Mouse (Mus musculus) ES-Bruce4 (cell line): ENCODE results near the gene Lpar4. TPM values are rescaled to one million over a fixed set of nuclear protein-coding genes. Genes with fewer than 3 reads are reported as not detected.

ENCODE experiments used
- H3K27ac ChIP-seq: 2 replicates; pipeline ENCODE4 v1.5.1; 2012; ENCODE audit warnings: low read length, inconsistent platforms; ENCODE audit not compliant: insufficient read depth
- H3K27me3 ChIP-seq: 2 replicates; pipeline ENCODE4 v1.6.1; 2012; ENCODE audit warnings: mild to moderate bottlenecking, low read length, inconsistent platforms; ENCODE audit not compliant: control insufficient read depth, poor library complexity, insufficient read depth, severe bottlenecking
- H3K36me3 ChIP-seq: 2 replicates; pipeline ENCODE4 v1.6.1; 2012; ENCODE audit warnings: inconsistent platforms, mild to moderate bottlenecking, low read length, moderate library complexity; ENCODE audit not compliant: control insufficient read depth, poor library complexity, insufficient read depth, severe bottlenecking
- H3K4me1 ChIP-seq: one replicate; pipeline ENCODE4 v1.8.1; 2011; ENCODE audit warnings: low read length; ENCODE audit not compliant: control insufficient read depth, insufficient read depth
- H3K4me3 ChIP-seq: 2 replicates; pipeline ENCODE4 v1.5.1; 2011; ENCODE audit warnings: low read depth, mild to moderate bottlenecking, low read length
- H3K9ac ChIP-seq: 2 replicates; pipeline ENCODE4 v1.6.1; 2012; ENCODE audit warnings: low read depth, mild to moderate bottlenecking, inconsistent platforms; ENCODE audit not compliant: poor library complexity, severe bottlenecking
- H3K9me3 ChIP-seq: replicated peaks from 2 replicates; pipeline ENCODE4 v1.6.1; 2012; ENCODE audit warnings: mild to moderate bottlenecking, low read length, inconsistent platforms; ENCODE audit not compliant: control insufficient read depth, poor library complexity, insufficient read depth, severe bottlenecking
- CTCF ChIP-seq: IDR thresholded peaks from one replicate; pipeline ENCODE4 v1.8.1; 2011; ENCODE audit warnings: low read depth, low read length
- EP300 ChIP-seq: IDR thresholded peaks from 2 replicates; pipeline ENCODE4 v1.6.1; 2011; ENCODE audit warnings: low read depth, low read length; ENCODE audit not compliant: insufficient read depth
- POLR2A ChIP-seq: IDR thresholded peaks from one replicate; pipeline ENCODE4 v1.8.1; 2011; ENCODE audit warnings: low read length; ENCODE audit not compliant: insufficient read depth
- polyA plus RNA-seq: library from polyadenylated mRNA; stranded (reverse); fragments of >200 nt; gene quantifications from 2 replicates; pipeline ENCODE4 v1.2.4, GENCODE M21; 2011; ENCODE audit warnings: low read depth; ENCODE audit not compliant: missing spikeins, insufficient read depth, insufficient read length

The Lpar4 gene
- polyA plus RNA-seq, 1 experiment = 4.0 TPM

DNA sequence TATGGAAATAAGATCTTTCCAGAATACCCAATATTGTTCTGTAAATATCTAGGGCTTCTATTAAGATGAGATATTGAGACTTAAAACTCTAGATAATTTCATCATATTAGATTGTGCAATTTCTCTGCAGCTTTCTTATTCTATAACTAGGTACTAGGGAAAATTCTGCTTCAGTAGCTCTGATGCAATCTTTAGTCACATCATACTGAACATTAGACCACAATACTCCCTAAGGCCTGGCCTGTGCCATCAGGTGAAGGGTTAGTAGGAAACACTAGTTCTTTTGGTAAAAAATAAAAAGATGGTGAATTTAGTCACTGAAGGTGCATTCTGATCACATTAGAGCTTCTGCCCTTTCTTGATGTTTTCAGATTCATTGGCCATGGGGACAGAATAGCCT, 4.1 kb downstream of the Lpar4 start:
- H3K27ac ChIP-seq = no peak overlapping the region
- no peak overlapping the region for H3K4me3 ChIP-seq
- no peaks in the 10 kb centered on the region for H3K9me3 ChIP-seq
- peaks cover 1% of the 10 kb centered on the region for H3K4me1 ChIP-seq
- H3K36me3 ChIP-seq = no peaks in the 10 kb centered on the region
- no peak overlapping the region for H3K9ac ChIP-seq
- H3K27me3 ChIP-seq = no peaks in the 10 kb centered on the region
- no peak for TF ChIP-seq EP300
- TF ChIP-seq CTCF = no peak
- TF ChIP-seq POLR2A = no peak

DNA sequence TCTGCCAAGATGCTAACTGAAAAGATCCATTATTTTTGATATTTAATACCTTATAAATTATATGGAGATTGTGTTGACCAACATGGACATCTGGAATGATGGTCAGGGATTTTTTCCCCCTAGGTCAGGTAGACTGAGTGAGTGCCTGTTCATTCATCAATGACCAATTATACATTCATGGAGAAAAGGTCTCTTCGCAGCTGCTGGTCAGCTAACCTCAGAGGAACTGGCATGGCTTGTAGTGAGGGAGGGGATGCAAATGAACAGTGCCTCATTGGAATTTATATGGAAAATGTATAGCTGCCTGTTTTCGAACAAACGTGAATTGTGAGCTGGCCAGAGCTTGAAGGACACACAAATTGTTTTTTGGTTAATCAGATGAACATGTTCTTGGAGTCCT, 18.9 kb downstream of the Lpar4 start:
- Histone ChIP-seq H3K4me1 (no peaks in the 10 kb centered on the region), H3K4me3 (no peak overlapping the region), H3K36me3 (no peaks in the 10 kb centered on the region), H3K27ac (no peak overlapping the region), H3K9me3 (no peaks in the 10 kb centered on the region), H3K27me3 (no peaks in the 10 kb centered on the region), H3K9ac (no peak overlapping the region)
- no peak for TF ChIP-seq POLR2A

DNA sequence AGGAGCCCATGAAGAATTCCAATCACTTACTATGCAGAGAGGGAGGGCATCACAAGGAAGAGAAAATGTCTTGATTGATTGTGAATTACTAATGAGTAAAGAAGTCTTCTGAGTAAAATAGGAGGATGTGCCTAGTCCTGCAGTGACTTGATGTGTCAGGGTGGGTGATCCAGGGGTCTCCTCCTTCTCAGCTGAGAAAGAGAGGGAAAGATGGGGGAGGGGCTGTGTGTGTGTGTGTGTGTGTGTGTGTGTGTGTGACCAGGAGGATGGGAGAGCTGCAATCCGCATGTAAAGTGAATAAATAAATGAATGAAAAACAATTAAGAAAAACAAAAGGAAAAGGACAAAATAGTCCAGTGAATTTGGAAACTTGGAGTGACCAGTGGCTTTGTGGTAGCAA, 30.1 kb downstream of the Lpar4 start:
- H3K27me3 ChIP-seq = no peaks in the 10 kb centered on the region
- TF ChIP-seq CTCF (no peak), POLR2A (no peak), EP300 (no peak)
- no peaks in the 10 kb centered on the region for H3K36me3 ChIP-seq
- H3K4me3 ChIP-seq = no peak overlapping the region
- no peak overlapping the region for H3K27ac ChIP-seq
- no peaks in the 10 kb centered on the region for H3K9me3 ChIP-seq
- H3K4me1 ChIP-seq = peaks cover 2% of the 10 kb centered on the region
- H3K9ac ChIP-seq = no peak overlapping the region

DNA sequence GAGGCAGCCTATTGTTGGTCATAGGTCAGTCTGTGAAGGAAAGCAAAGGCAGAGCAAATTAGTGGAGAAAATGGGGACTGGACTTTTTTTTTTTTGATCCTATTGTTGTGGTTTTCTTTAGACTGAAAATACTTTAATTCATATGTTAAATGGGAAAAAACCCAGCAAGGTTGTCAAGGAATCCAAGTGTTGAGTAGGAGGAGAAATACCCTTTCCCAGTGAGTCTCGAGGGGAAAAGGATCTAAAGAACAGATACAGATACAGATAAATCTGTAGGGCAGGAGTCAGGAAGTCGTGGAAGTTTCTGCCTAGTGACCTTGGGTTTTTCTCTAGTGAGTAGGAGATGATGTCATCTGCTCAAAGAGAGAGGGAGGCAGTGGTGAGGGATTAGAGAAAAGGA, 30.6 kb downstream of the Lpar4 start:
- TF ChIP-seq POLR2A = no peak
- no peak for TF ChIP-seq CTCF
- TF ChIP-seq EP300 = no peak
- H3K27ac ChIP-seq = no peak overlapping the region
- peaks cover 2% of the 10 kb centered on the region for H3K4me1 ChIP-seq
- no peak overlapping the region for H3K4me3 ChIP-seq
- no peaks in the 10 kb centered on the region for H3K27me3 ChIP-seq
- H3K36me3 ChIP-seq = no peaks in the 10 kb centered on the region
- H3K9ac ChIP-seq = no peak overlapping the region
- no peaks in the 10 kb centered on the region for H3K9me3 ChIP-seq

DNA sequence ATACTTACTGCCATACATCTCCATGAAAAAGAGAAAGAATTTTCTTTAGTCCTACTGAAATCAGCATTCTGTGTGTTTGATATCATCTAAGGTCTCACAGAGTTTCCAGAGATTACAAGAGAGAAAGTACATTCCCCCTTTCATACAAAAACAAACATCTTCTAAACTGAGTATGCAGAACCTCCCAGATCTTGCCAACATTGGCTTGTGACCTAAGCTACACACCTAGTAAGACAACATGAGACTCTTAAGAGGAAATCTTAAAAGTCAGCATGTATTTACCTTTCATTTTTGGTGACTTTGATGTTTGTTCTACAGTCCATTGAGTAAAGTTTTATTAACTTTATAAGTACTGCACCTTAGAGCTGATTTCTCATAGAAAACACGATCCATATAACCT, 33.4 kb downstream of the Lpar4 start:
- H3K27ac ChIP-seq = no peak overlapping the region
- H3K9ac ChIP-seq = no peak overlapping the region
- TF ChIP-seq POLR2A (no peak), EP300 (no peak), CTCF (no peak)
- H3K9me3 ChIP-seq = no peaks in the 10 kb centered on the region
- H3K4me3 ChIP-seq = no peak overlapping the region
- H3K4me1 ChIP-seq = peaks cover 2% of the 10 kb centered on the region
- no peaks in the 10 kb centered on the region for H3K27me3 ChIP-seq
- H3K36me3 ChIP-seq = no peaks in the 10 kb centered on the region

DNA sequence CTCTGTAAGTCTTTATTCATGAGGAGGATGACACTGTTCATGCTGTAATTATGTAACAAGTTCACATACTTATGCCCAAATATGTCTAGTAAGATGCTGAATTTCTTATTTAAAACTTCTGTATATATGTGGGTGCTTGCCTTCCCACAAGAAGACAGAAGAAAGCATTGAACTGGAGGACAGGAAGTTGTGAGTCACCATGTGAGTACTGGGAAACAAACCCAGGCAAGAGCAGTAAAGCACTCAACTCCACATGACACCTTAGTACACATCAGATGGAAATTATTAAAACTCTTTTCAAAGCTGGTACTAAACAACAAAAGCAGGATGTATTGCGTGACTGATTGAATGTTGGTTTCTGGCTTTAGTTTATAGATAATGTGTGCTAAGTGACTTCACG, 41.8 kb downstream of the Lpar4 start:
- no peaks in the 10 kb centered on the region for H3K4me1 ChIP-seq
- H3K27ac ChIP-seq = no peak overlapping the region
- H3K9ac ChIP-seq = no peak overlapping the region
- H3K36me3 ChIP-seq = no peaks in the 10 kb centered on the region
- no peaks in the 10 kb centered on the region for H3K27me3 ChIP-seq
- H3K9me3 ChIP-seq = no peaks in the 10 kb centered on the region
- H3K4me3 ChIP-seq = no peak overlapping the region
- TF ChIP-seq CTCF (no peak), POLR2A (no peak), EP300 (no peak)

DNA sequence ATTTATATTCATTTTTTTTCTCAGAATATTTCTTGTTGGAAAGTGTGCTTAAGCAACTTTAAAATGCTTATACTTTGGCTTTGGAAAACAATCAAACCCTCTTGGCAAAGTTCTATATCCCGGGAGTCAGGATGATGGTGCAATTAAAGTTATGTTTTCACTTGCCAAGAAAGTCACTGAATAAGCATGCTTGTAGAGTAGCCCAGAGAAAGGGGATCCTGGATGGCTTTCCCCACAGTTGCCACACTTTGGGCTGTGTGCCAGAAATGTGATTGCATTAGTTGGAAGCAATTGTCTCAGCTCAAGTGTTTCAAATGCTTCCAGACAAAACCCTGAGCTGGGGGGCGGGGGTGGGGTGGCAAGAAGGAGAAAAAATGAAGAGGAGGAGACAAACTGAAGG, 43.9 kb downstream of the Lpar4 start:
- H3K9me3 ChIP-seq = no peaks in the 10 kb centered on the region
- H3K27ac ChIP-seq = no peak overlapping the region
- no peak overlapping the region for H3K9ac ChIP-seq
- H3K27me3 ChIP-seq = no peaks in the 10 kb centered on the region
- TF ChIP-seq EP300 (no peak), CTCF (no peak), POLR2A (no peak)
- H3K4me3 ChIP-seq = no peak overlapping the region
- H3K36me3 ChIP-seq = no peaks in the 10 kb centered on the region
- H3K4me1 ChIP-seq = no peaks in the 10 kb centered on the region

Other genes starting within 250 kb of the Lpar4 start
- not detected in 2 replicates for gene Rtl3, start 80.0 kb upstream of the Lpar4 start, polyA plus RNA-seq
- not detected in 2 replicates for gene P2ry10, start 167.9 kb downstream of the Lpar4 start, polyA plus RNA-seq
- gene P2ry10b, start 228.3 kb downstream of the Lpar4 start, polyA plus RNA-seq = not detected in 2 replicates